Mouse (Mus musculus) myocyte (in vitro differentiated cells): Measurements from ENCODE around the gene Hdac2. TPM values are rescaled to one million over a fixed set of nuclear protein-coding genes. Genes with fewer than 3 reads are reported as not detected.
A peak's percentile ranks its signal among the peaks of the same experiment; 100 is the strongest.

Source experiments
- H3K27me3 ChIP-seq: one replicate; pipeline ENCODE4 v1.6.1; 2011; ENCODE audit not compliant: control insufficient read depth, insufficient read depth, insufficient read length
- H3K36me3 ChIP-seq: one replicate; pipeline ENCODE4 v1.6.1; 2011; ENCODE audit not compliant: control insufficient read depth, insufficient read depth
- H3K4me2 ChIP-seq: one replicate; pipeline ENCODE4 v1.6.1; 2011; ENCODE audit warnings: low read depth, control low read depth
- H3K4me3 ChIP-seq: one replicate; pipeline ENCODE4 v1.5.1; 2011; ENCODE audit warnings: mild to moderate bottlenecking, control low read depth, moderate library complexity
- H3K79me2 ChIP-seq: one replicate; pipeline ENCODE4 v1.6.1; 2011; ENCODE audit not compliant: control insufficient read depth, insufficient read depth
- H3ac ChIP-seq: one replicate; pipeline ENCODE4 v1.6.1; 2011; ENCODE audit not compliant: control insufficient read depth, insufficient read length
- CEBPB ChIP-seq: IDR thresholded peaks from 2 replicates; pipeline ENCODE4 v1.6.1; 2011; ENCODE audit warnings: mild to moderate bottlenecking, moderate library complexity; ENCODE audit not compliant: poor library complexity, insufficient read depth, severe bottlenecking
- E2F4 ChIP-seq: IDR thresholded peaks from one replicate; pipeline ENCODE4 v1.6.1; 2011; ENCODE audit warnings: mild to moderate bottlenecking, control low read depth, moderate library complexity; ENCODE audit not compliant: insufficient read depth
- MAX ChIP-seq: IDR thresholded peaks from one replicate; pipeline ENCODE4 v1.6.1; 2011; ENCODE audit warnings: low read depth, mild to moderate bottlenecking, control low read depth
- MYOD1 ChIP-seq, 3 experiments: IDR thresholded peaks; one replicate each; pipeline ENCODE4 v1.6.1; 2011; ENCODE audit warnings: control low read depth in 2 of 3, low read depth in 2 of 3, mild to moderate bottlenecking in 2 of 3, moderate library complexity in 1 of 3; ENCODE audit not compliant: insufficient read length in 2 of 3, control insufficient read depth in 1 of 3
- MYOG ChIP-seq, 3 experiments: IDR thresholded peaks; one replicate each; pipeline ENCODE4 v1.6.1; 2011; ENCODE audit warnings: control low read depth in 2 of 3, low read depth in 2 of 3, mild to moderate bottlenecking in 2 of 3; ENCODE audit not compliant: insufficient read length in 2 of 3, control insufficient read depth in 1 of 3, insufficient read depth in 1 of 3
- POLR2A ChIP-seq: IDR thresholded peaks from one replicate; pipeline ENCODE4 v1.6.1; 2011; ENCODE audit warnings: low read depth, mild to moderate bottlenecking, control low read depth, moderate library complexity; ENCODE audit not compliant: insufficient read length
- POLR2AphosphoS2 ChIP-seq: IDR thresholded peaks from one replicate; pipeline ENCODE4 v1.6.1; 2011; ENCODE audit warnings: low read depth, control low read depth; ENCODE audit not compliant: insufficient read length
- REST ChIP-seq: IDR thresholded peaks from one replicate; pipeline ENCODE4 v1.6.1; 2011; ENCODE audit warnings: mild to moderate bottlenecking, control low read depth, moderate library complexity; ENCODE audit not compliant: insufficient read depth, insufficient read length
- SRF ChIP-seq: IDR thresholded peaks from one replicate; pipeline ENCODE4 v1.6.1; 2011; ENCODE audit warnings: low read depth; ENCODE audit not compliant: control insufficient read depth, insufficient read length
- TCF12 ChIP-seq: IDR thresholded peaks from one replicate; pipeline ENCODE4 v1.6.1; 2011; ENCODE audit warnings: mild to moderate bottlenecking, control low read depth; ENCODE audit not compliant: poor library complexity, insufficient read depth, severe bottlenecking
- TCF3 ChIP-seq: IDR thresholded peaks from one replicate; pipeline ENCODE4 v1.6.1; 2011; ENCODE audit warnings: low read depth, control low read depth; ENCODE audit not compliant: insufficient read length
- USF1 ChIP-seq: IDR thresholded peaks from one replicate; pipeline ENCODE4 v1.6.1; 2011; ENCODE audit warnings: low read depth, mild to moderate bottlenecking, control low read depth, moderate library complexity
- polyA plus RNA-seq: library from polyadenylated mRNA; unstranded; fragments of >200 nt; fragmentation: generic; extraction: Trizol; gene quantifications from one replicate; pipeline ENCODE4 v1.2.1, GENCODE M21; 2012; ENCODE audit warnings: missing spikeins

The Hdac2 gene
- polyA plus RNA-seq, 1 experiment: 58.0 TPM

- Histone ChIP-seq H3ac (no peak overlapping the region), H3K36me3 (no peaks in the 10 kb centered on the region), H3K79me2 (no peaks in the 10 kb centered on the region), H3K27me3 (no peaks in the 10 kb centered on the region), H3K4me3 (no peak overlapping the region), H3K4me2 (no peak overlapping the region)
- TF ChIP-seq CEBPB (no peak), TCF12 (no peak), MAX (no peak), TCF3 (no peak), E2F4 (no peak), USF1 (no peak), SRF (no peak)
Observed at GRCm38 (mm10) chr10:36951742-36952141, 22.6 kb upstream of the Hdac2 start.

- H3ac ChIP-seq: no peak overlapping the region
- H3K79me2 ChIP-seq: no peaks in the 10 kb centered on the region
- H3K4me2 ChIP-seq: no peak overlapping the region
- no peaks in the 10 kb centered on the region for H3K27me3 ChIP-seq
- no peak overlapping the region for H3K4me3 ChIP-seq
- no peaks in the 10 kb centered on the region for H3K36me3 ChIP-seq
- TF ChIP-seq MYOD1 (IDR thresholded peaks at IDR 0.05; ENCODE audit: control insufficient read depth in 1 of 3, insufficient read length in 2 of 3, low read depth in 2 of 3) (no peak), TCF3 (no peak), CEBPB (no peak), MYOG (IDR thresholded peaks at IDR 0.05; ENCODE audit: control insufficient read depth in 1 of 3, insufficient read depth in 1 of 3, insufficient read length in 2 of 3, low read depth in 2 of 3) (no peak), POLR2A (no peak), USF1 (no peak), TCF12 (no peak), REST (no peak), E2F4 (no peak), SRF (no peak)
Observed at GRCm38 (mm10) chr10:36952622-36953021, 21.7 kb upstream of the Hdac2 start.

- no peaks in the 10 kb centered on the region for H3K36me3 ChIP-seq
- no peaks in the 10 kb centered on the region for H3K27me3 ChIP-seq
- H3ac ChIP-seq: no peak overlapping the region
- TF ChIP-seq E2F4 (no peak), POLR2A (no peak), MYOD1 (IDR thresholded peaks at IDR 0.05; ENCODE audit: control insufficient read depth in 1 of 3, insufficient read length in 2 of 3, low read depth in 2 of 3) (no peak), USF1 (no peak), MYOG (IDR thresholded peaks at IDR 0.05; ENCODE audit: control insufficient read depth in 1 of 3, insufficient read depth in 1 of 3, insufficient read length in 2 of 3, low read depth in 2 of 3) (no peak), CEBPB (no peak), REST (no peak), MAX (no peak)
- H3K79me2 ChIP-seq: no peaks in the 10 kb centered on the region
- H3K4me3 ChIP-seq: no peak overlapping the region
- no peak overlapping the region for H3K4me2 ChIP-seq
Observed at GRCm38 (mm10) chr10:36959563-36960110, 14.7 kb upstream of the Hdac2 start.

- H3ac ChIP-seq: no peak overlapping the region
- H3K36me3 ChIP-seq: no peaks in the 10 kb centered on the region
- H3K79me2 ChIP-seq: no peaks in the 10 kb centered on the region
- no peaks in the 10 kb centered on the region for H3K27me3 ChIP-seq
- TF ChIP-seq MYOD1 (IDR thresholded peaks at IDR 0.05; ENCODE audit: control insufficient read depth in 1 of 3, insufficient read length in 2 of 3, low read depth in 2 of 3): no peak
- no peak overlapping the region for H3K4me2 ChIP-seq
- H3K4me3 ChIP-seq: no peak overlapping the region
Observed at GRCm38 (mm10) chr10:36964406-36964805, 9.9 kb upstream of the Hdac2 start.

DNA sequence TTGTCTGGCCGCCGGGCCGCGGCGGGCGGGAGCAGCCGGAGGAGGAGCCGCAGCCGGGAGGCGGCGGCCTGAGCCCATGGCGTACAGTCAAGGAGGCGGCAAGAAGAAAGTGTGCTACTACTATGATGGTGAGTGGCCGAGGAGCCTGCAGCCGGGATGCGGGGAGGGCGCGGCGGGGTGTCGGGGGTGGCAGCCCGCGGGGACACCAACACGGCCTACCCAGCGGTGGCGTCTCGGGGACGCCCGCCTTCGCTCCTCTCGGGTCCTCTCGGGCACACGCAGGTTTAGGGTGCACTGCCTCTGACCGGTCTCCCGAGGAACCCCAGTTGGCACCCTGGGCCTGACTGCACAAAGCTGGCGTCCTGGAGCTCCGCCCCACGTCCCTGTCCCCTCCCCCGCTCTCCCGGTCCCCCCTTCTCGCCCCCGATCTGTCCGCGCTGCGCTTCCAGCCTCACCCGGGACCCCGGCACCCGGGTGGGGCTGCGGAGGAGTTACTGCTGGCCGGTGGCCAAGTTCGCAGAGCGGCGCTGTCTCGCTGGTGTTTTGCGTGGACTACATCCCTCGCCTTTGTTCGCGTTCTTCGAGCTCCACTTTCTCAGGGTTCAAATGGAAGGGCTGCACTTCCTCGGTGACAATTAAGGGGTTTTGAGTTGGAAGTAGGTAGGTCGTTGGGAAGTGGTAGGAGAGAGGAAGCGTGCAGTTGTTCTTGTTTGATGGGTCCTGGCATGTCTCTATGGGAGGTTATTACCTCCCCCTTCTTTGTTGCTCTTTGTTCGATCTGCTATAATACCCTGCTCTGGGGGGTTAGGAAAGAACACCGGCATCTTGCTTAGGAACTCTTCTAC is 554 bp downstream of the Hdac2 start:
- TF ChIP-seq E2F4: no peak
- TF ChIP-seq POLR2AphosphoS2: no peak
- TF ChIP-seq POLR2A: peak; percentile 7
- TF ChIP-seq CEBPB: no peak
- TF ChIP-seq MYOD1 (IDR thresholded peaks at IDR 0.05; ENCODE audit: control insufficient read depth in 1 of 3, insufficient read length in 2 of 3, low read depth in 2 of 3): peak in 1 of 3 experiments; percentile 2
- TF ChIP-seq MYOG (IDR thresholded peaks at IDR 0.05; ENCODE audit: control insufficient read depth in 1 of 3, insufficient read depth in 1 of 3, insufficient read length in 2 of 3, low read depth in 2 of 3): no peak
- Histone ChIP-seq H3ac (peak overlapping the region; percentile 37), H3K36me3 (no peaks in the 10 kb centered on the region), H3K4me2 (peak overlapping the region; percentile 79), H3K27me3 (no peaks in the 10 kb centered on the region), H3K79me2 (peaks cover 50% of the 10 kb centered on the region), H3K4me3 (peak overlapping the region; percentile 75)
